Mouse (Mus musculus) A20 (cell line): Measurements from ENCODE around the gene Mcfd2.

Experiments
- DNase-seq: peaks from one replicate; pipeline ENCODE4 v3.0.0-alpha.2; 2011; ENCODE audit warnings: low read depth, low spot score

Gene Mcfd2

DNA sequence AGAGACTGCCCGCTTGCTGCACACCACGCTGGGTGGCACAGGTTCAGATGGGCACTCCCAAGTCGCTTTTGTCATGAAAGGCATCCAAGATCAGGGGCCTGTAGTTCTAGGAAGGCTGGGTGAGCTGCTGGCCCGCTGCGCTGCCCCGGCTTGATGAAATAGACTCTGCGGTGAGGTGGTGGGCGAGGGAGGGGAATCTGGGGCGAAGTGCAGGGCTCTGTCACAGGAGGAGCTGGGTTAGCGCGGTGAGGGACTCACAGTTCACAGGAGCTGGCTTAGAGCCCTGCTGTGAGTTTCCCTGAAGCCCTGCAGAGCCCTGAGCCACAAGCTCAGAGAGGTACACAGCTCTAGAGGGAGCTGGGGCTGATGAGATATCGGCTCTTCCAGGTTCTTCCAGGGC, 22.4 kb upstream of the Mcfd2 start:
- no peak for DNase-seq

- DNase-seq = no peak
Observed at GRCm38 (mm10) chr17:87287197-87287777, 21.6 kb upstream of the Mcfd2 start.

DNA sequence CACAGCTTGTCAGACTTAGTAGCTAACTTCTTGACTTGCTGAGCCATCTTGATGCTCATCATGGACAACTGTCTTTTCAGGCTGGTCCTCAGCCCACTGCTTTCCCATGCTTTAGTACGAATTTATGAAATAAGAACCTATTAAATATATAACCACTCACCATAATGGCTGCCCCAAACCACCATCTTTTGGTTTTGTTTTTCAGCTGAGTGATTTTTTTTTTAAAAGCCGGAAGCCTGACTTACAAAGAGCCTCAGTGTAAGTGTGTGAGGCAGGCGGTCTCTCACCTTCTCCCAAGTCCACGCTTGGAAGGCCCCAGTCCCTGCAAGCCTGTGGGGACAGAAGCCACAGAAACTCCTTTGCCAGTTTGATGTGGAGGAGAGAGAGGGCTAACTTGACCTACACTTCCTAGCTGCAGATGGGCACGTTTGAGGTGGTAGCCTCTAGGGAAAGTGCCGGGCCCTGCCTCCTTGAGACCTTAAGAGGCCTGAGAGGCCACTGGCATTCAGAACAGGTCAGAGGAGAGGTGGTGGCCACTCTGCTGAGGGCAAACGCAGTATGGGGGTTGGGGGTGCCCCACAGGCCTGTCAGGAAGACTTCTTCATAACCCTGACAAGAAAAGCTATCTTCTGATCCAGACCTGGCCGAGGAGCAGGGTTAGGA, 20.9 kb upstream of the Mcfd2 start:
- no peak for DNase-seq

DNA sequence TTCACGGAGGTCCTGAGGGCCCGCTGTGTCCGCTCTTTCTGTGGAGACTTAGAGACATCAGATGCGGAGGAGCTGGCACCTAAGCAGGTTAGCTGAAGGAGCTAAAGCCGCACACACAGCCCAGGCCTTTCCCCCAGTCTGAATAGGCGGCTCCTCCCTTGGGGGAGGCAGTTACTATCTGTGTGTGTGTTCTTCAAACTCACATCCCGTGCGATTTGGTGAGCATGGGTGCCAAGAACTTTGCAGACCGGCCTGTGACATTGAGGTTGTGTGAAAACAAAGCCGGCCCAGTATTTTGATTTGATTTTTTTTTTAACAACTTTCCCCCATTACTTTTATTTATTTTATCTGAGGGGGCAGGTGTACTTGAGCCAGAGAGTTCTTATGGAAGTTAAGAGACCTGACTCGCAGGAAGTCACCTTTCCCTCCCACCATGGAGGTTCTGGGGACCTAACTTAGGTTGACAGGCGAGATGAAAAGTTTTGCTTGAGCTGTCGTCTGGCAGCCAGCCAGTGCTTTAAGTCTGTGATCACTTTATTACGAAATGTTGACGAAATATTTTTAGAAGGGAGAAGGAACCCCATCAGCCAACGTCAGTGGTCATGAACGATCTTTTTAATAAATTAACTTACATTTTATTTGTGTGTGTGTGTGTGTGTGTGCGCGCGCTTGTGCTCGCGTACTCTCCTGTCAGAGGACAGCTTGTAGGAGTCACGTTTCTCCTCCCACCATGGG, 20.2 kb upstream of the Mcfd2 start:
- no peak for DNase-seq

DNA sequence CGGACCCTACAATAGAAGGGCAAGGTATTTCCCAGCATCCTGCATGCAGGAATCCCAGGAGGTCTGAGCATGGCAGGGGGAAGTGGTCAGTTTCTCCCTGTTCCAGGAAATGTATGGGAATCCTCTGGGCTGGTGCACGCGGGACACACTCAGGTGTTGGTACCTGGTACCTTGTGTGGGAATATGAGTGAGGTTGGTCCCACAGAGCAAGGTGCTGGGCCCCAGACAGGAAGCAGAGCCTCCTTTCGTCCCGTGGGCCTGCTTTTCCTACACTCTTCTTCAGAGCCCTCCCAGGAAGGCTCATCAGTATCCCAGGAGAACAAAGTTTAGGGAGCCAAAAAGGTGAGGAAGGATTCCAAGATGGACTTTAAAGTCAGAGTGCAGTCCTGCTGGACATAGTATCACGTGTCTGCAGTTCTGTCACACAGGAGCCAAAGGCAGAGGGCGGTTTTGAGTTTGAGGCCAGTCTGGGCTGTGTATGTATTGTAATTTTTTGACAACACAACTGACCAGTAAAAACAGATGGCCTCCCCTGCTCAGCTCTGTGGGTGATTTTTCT, 18.8 kb upstream of the Mcfd2 start:
- DNase-seq = no peak

GRCm38 (mm10) chr17:87283755-87284481, 18.2 kb upstream of the Mcfd2 start:
- DNase-seq = peak; percentile 90

DNA sequence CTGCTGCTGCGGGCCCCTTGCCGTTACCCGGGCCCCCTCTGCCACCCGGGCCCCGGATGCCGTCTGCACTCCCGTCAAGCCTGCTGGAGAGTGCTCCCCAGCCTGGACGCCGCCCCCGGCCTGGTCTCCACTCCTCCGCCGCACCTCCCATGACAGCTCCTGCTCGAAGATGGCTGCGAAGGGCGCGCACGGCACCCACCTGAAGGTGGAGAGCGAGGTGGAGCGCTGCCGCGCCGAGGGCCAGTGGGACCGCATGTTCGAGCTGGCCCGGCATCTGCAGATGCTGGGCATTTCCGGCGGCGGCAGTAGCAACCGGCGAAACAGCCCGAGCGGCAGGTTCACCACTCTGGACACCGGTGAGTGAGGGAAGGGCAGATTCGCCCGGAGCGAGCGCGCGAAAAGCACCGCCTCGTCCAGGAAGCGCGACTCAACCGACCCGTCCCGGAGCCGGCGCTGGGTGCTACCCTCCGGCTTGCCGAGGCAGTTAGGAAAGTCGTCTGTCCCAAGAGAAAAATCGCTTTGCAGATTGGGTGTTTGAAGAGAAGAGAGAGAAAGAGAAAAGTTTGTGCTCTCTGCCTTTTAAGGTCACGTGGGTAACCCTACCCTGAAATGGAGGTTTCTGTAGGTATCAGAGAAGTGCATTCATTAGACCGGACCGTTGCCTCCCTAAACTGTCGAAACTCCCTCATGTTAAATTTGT, 17.5 kb upstream of the Mcfd2 start:
- DNase-seq = no peak

- peak; percentile 97 for DNase-seq
Observed at GRCm38 (mm10) chr17:87282706-87283053, 16.9 kb upstream of the Mcfd2 start, which contains the start of gene Ttc7. Gene Ttc7, plus strand, starts transcription at chr17:87282886.

DNA sequence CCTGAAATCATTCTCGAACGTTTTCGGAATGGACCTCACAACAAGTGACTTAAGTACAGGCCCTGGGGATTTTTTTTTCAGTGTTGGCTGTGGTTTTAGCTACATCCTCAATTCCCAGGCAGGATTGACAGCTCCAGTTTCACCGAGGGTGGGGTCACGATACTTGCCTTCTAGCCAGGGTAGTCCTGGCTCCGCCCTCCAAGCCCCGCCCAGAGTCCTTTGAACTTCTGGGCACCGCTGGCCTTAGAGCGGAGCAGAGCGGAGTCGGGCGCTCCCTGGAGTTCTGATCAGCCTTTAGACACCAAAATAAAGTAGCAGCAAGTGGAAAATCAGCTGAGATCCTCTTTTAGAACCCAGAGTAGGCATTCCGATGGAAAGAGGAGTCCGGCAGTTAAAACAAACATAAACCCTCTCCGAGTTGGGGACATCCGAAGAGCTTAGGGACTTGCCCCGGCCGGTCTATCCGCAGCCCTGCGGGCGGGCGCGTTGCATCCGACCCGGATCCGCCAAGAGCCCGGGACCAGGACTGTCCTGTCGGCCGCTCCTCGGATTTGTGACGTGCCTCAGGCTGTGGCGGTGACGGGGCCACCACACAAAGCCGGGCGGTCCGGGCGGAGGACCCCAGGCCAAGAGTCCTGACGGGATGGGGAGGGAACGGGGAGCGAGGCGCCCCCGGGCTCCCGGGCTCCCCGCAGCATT, 16.4 kb upstream of the Mcfd2 start:
- DNase-seq = peak; percentile 94

DNA sequence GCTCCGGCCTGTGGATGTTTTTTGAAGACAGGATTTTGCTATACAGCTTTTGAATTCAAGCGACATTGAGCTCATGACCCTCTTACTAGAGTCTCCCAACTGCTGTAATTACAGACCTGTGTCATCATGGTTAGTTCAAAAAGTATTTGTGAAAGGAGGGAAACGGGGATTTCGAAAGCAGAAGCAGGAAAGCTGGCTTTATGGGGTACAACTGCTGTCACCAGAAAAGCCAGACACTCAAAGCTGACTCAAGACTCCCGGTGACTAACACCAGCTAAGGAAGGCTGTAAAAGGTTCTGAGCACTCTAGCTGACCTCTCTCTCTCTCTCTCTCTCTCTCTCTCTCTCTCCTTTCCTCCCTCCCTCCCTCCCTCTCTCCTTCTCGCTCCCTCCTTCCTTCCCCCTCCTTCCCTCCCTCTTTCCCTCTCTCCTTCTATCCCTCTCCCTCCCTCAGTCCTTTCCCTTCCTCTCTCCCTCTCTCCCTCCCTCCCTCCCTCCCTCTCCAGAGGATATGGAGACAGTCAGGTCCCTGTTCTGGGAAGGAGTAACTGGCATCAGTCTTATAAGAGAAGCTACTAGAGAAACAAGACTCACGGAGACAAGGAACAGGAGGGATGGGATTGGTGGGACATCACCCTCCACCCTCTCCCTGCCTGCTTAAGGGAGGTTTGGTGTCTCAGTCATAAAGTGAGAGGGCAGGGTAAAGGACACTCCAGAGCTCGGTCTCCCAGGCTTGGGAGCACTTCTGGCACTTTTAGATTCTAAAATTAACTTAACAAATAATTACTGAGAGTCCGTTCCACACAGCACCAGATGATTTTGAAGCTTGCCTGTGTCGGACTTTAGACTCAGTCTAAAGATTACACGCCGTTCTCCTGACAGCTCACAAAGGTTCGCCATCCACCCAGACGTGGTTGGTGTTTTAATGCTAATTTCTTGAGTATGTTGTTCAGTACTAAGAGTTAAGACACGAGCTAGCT, 9.9 kb upstream of the Mcfd2 start:
- DNase-seq = no peak

DNA sequence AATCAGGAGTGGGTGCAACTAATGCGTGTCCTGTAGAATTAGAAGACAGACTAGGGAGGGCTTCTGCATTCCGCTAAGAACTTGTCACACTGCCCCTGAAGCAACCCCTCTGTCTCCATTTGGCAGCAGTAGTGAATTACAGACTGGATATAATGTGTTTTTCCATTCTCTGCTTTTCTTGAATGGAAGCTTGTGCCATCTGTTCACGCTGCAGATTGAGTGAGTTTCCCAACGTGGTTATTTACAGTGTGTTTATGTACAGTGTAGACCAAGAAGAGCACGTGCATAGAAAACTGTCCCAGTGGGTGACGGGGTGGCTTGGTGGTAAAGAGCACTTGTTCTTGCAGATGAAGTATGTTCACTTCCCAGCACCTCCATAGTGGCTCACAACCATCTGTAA, 3.7 kb upstream of the Mcfd2 start:
- no peak for DNase-seq

DNA sequence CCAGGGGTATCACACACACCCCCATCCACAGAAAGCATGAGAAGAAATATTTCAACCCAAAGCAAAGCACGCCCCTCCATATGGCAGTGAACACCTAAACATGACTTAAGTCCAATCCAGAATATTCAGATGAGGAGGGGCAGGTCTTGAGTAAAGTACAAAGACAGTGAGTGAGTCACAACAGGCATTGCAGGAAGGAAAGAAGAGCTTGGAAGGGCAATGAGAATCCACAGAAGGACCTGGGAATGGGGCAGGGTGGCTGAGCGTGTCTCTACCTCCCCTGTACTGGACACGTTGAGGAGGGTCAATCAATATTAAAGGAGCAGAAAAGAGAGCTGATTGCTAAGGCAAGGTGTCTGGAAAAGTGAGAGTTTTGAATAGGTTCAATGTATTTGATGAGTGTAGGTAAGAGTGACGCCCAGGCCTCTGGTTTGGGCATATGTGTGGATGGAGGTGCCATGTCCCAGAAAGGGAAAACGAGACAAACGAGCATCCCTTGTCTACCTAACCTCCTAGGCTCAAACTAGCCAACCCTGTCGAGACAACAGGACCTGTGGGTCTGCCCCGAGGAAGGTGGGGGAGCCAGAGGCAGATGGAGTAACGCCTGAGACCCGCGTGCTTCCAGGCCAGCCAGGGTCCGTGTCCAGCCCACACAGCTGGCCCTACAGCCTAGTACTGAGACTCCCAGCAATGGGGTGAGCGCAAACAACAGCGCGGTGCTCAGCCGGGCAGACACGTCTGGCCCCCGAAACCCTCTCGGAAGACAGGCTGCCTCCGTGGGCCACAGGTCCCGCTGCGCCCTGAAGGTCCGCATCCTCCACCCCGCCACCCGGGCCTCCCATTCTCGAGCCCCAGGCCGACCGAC, 576 bp downstream of the Mcfd2 start:
- DNase-seq = no peak

DNA sequence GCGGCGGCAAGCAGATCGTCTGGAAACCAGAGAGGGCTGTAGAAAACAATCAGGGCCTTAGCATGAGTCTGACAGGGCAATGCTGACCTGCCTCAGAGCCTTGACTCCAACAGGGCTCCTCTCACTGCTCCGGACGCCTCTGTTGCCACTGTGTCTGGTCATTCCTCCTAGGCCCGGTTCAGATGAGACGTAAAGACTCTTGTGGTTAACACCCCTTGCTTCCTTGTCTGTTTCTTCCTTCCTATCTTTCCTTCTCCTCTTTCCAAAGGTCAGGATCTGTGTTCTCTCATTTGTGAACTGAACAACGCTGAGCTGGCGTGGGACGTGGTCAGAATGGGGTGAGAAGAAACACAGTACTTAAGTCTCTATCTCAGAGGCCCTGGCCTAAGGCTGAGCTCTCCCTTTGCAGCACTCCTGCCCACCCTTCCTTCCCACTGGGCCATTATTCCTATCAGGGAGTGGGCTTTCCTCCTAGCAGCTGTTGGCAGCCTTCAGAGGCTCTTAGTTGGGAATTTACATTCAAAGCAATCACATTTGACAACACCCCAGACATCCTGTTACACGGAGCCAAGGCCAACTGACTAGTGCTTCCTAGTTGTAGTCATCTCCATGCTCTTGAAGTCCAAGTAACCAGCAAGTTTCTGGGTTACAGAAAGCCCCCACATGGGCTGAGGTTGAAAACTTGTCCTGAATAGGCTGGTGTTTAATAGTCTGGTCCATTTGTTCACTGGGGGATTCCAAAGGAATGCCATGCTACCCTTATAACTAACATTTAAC, 1.5 kb downstream of the Mcfd2 start:
- no peak for DNase-seq

DNA sequence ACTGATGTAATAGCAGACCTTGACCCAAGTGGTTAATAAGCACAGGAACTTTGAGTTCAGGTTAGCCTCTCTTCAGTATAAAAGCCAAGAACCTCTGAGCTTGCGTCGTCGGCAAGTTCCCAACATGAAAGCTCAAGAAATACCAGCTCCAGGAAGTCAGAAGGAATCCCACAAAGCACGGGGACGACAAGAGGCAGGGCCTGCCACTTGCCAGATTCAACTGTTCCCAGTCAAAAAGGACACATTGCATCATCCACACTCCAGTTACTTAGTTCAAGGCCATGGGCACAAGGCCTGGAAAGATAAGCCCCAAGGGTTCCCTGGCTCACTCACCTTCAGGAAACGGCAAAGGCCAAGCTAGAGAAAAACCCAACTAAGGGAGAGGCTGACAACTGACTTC, 2.3 kb downstream of the Mcfd2 start:
- DNase-seq = no peak

- DNase-seq = no peak
Observed at GRCm38 (mm10) chr17:87255672-87256071, 10.1 kb downstream of the Mcfd2 start.

GRCm38 (mm10) chr17:87254384-87254783, 11.4 kb downstream of the Mcfd2 start:
- no peak for DNase-seq

GRCm38 (mm10) chr17:87246103-87246502, 19.6 kb downstream of the Mcfd2 start:
- DNase-seq = no peak

- no peak for DNase-seq
Observed at GRCm38 (mm10) chr17:87237826-87238225, 27.9 kb downstream of the Mcfd2 start.
